Mouse (Mus musculus): ENCODE measurements around the gene Tenm3.

DNA sequence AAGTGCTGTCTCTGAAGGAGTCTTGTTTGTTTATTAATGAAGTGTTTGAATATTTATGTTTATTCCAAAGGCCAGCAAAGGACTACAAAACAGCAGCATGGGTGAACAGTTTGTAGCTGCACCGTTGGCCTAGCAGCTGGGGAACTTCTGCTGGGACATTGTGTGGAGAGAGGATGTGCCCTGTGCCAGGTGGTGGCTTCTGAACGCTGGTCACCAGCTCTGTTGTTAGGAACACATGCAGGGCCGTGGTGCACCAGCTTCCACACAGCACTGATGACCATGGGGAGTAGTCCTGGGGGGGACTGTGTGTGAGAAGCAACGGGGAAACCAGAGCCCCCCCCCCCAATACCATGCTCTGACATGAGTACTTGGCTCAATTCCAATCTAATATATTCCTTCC lies 329.5 kb downstream of the Tenm3 start:
- TF ChIP-seq CTCF (IDR thresholded peaks at IDR 0.05; ENCODE audit: low read depth, low read length) (no peak), TAL1 (conservative IDR thresholded peaks at IDR 0.05; ENCODE audit: low read depth, low read length) (no peak), GATA1 (IDR thresholded peaks at IDR 0.05; ENCODE audit: borderline replicate concordance, low read length) (no peak), POLR2AphosphoS5 (IDR thresholded peaks at IDR 0.05; ENCODE audit: insufficient replicate concordance, low read depth, low read length) (no peak)

Data from G1E (cell line).